Mouse (Mus musculus) cortical plate, adult 2 months (tissue): ENCODE results near the gene Commd9.

Experiments
- CTCF ChIP-seq: fragments of 200-500 bp; IDR thresholded peaks from 2 replicates; pipeline ENCODE4 v1.5.1; 2011; ENCODE audit warnings: mild to moderate bottlenecking, control low read depth, low read length; ENCODE audit not compliant: insufficient read depth; ENCODE audit errors: extremely low read depth
- POLR2A ChIP-seq: fragments of 200-500 bp; IDR thresholded peaks from 2 replicates; pipeline ENCODE4 v1.6.1; 2011; ENCODE audit warnings: mild to moderate bottlenecking, low read length, control low read depth; ENCODE audit not compliant: insufficient read depth; ENCODE audit errors: extremely low read depth

DNA sequence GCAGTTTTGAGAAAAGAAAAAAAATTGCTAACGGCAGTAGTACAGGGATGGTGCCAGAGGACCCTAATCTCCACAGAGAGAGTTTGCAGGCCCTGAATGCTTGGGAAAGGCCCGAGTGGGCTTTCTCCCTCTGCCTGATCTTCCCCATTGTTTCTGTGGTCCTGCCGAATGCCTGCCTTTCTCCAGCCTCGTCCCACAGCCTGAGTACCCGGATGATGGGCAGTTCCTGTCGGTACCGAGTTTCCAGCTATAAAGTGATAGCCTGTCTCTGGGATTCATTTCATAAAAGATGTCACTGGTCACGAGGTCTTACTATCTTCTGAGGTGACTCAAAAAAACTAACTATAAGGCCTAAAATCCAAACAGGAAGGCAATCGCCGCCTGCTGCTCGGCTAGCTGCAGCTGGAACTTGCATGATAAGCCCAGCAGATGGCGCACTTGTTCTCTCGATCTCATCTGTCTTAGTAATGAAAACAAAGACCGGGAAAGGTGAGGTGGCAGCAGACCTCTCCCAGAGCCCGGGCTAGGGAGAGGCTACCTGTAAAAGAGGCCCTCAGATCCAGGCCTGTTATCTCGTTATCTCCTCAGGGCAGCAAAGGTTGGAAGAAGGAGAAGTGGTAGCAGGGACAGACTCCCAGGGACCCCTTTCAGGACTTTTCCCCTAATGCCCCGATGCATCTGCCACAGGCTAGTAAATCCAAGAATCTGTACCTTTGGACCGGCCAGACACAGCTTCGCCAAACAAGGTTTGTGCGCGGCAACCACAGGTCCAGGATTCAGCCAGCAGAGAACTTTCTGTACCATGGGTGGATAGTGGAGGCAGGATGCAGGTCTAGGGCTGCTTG is 19.7 kb downstream of the Commd9 start:
- TF ChIP-seq POLR2A: no peak
- TF ChIP-seq CTCF: peak; percentile 86
